In the genomic region with DNA sequence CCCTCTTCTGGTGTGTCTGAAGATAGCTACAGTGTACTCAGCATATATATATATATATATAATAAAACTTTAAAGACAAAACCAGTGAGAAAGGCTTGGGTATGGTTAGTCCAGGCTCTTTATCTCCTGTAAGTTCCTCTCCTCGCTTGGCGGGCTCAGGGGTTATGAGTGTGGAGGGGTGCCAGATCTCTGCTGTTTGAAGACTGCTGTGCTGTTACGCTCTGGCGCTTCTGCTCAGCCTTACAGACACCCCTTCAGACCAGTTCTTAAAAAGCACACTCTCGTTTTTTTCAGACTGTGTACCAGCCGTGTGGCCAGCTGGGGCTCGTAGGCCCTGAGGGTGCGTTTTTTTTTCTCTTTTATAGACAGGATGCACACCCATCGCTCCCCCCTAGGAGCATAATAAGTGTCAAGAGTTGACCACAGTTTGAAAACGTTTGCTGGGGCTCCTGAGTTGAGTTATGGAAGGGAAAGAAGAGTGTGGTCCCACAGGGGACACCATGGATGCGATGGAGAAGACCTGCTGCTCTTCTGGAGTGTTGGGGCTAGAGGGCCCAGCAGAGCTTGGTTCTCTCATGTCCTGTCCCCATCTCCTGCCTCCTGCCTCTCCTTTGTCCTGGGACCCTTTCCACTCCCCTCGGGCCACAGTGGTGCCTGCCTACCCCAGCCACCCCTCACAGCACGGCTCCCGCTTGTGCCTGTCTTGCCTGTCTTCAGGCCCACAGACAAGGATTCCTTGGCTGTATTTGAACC, we compare ENCODE assay signal across 20 mouse cellular contexts. TPM values are rescaled to one million over a fixed set of nuclear protein-coding genes. Genes with fewer than 3 reads are reported as not detected.
DNase-seq lines count a peak whose midpoint lies in the region; ATAC-seq and TF ChIP-seq lines count a peak whose summit lies in the region.
"Had no signal": no experiment of that assay in that cellular context is flagged by ENCODE, and none has a peak within 500 bp of the region (broad histone marks: within the 10 kb centered on the region; RNA-seq: fewer than 3 reads in every experiment).

No protein-coding gene starts in this region.

- no peak overlapping the region; the same call in 1 of the 2 replicates for H3K27ac ChIP-seq in kidney, embryonic 16.5 days (ENCODE audit: low read length)
- H3K27ac ChIP-seq in kidney, adult 2 months (ENCODE audit: insufficient read depth, low read depth, low read length): no peak overlapping the region
- peak overlapping the region; percentile 78 for H3K27ac ChIP-seq in liver, postnatal 0 days (ENCODE audit: low read depth)
- H3K27ac ChIP-seq: forebrain, embryonic 10.5 days; lung, embryonic 15.5 days had no signal

- peak; percentile 12; the same call in 1 of the 2 replicates for TF ChIP-seq EP300 in liver, postnatal 0 days (IDR thresholded peaks at IDR 0.05; ENCODE audit: low read depth)

- H3K9ac ChIP-seq in kidney, embryonic 16.5 days (replicated peaks; ENCODE audit: low read length): no peak overlapping the region
- H3K9ac ChIP-seq in liver, postnatal 0 days (replicated peaks): no peak overlapping the region; the same call in 1 of the 2 replicates
- H3K9ac ChIP-seq: heart, embryonic 12.5 days; lung, embryonic 15.5 days had no signal

- H3K4me2 ChIP-seq in kidney, embryonic 16.5 days (replicated peaks; ENCODE audit: low read depth, low read length): no peak overlapping the region
- H3K4me2 ChIP-seq in liver, postnatal 0 days (ENCODE audit: low read depth, low read length): no peak overlapping the region
- H3K4me2 ChIP-seq: heart, embryonic 12.5 days; lung, embryonic 15.5 days had no signal

- H3K9me3 ChIP-seq in kidney, embryonic 16.5 days (ENCODE audit: low read length): no peaks in the 10 kb centered on the region
- no peaks in the 10 kb centered on the region for H3K9me3 ChIP-seq in E14TG2a.4 (ENCODE audit: low read length)
- H3K9me3 ChIP-seq in liver, postnatal 0 days (ENCODE audit: low read length): no peaks in the 10 kb centered on the region
- H3K9me3 ChIP-seq: forebrain, embryonic 10.5 days; heart, embryonic 12.5 days; lung, embryonic 15.5 days had no signal

- H3K27me3 ChIP-seq in kidney, embryonic 16.5 days (ENCODE audit: insufficient read depth, low read length): no peaks in the 10 kb centered on the region
- H3K27me3 ChIP-seq in kidney, adult 2 months (replicated peaks; ENCODE audit: control insufficient read depth, insufficient read depth, low read length): no peaks in the 10 kb centered on the region
- H3K27me3 ChIP-seq in E14TG2a.4 (ENCODE audit: insufficient read depth, low read length): peaks cover 41% of the 10 kb centered on the region
- no peaks in the 10 kb centered on the region for H3K27me3 ChIP-seq in liver, postnatal 0 days (ENCODE audit: insufficient read depth, low read length)
- H3K27me3 ChIP-seq: heart, embryonic 12.5 days; lung, embryonic 15.5 days had no signal

- peaks cover 11% of the 10 kb centered on the region for H3K4me1 ChIP-seq in kidney, embryonic 16.5 days (ENCODE audit: insufficient read depth, low read length)
- H3K4me1 ChIP-seq in kidney, adult 2 months (ENCODE audit: control insufficient read depth, insufficient read depth, low read length): no peaks in the 10 kb centered on the region
- peaks cover 55% of the 10 kb centered on the region for H3K4me1 ChIP-seq in E14TG2a.4 (replicated peaks; ENCODE audit: low read depth, low read length)
- peaks cover 31% of the 10 kb centered on the region for H3K4me1 ChIP-seq in liver, postnatal 0 days (ENCODE audit: insufficient read depth)

- no peak overlapping the region for H3K4me3 ChIP-seq in kidney, embryonic 16.5 days (ENCODE audit: low read length)
- H3K4me3 ChIP-seq in kidney, adult 2 months (ENCODE audit: insufficient read depth, low read depth, low read length): no peak overlapping the region
- H3K4me3 ChIP-seq in E14TG2a.4 (replicated peaks; ENCODE audit: low read length): 0 out of 2 replicates have a peak overlapping the region, but pooled peaks have one; percentile 13
- no peak overlapping the region for H3K4me3 ChIP-seq in liver, postnatal 0 days (ENCODE audit: low read depth, low read length)
- H3K4me3 ChIP-seq: forebrain, embryonic 10.5 days; heart, embryonic 12.5 days; lung, embryonic 15.5 days had no signal

- WGBS in kidney, embryonic 16.5 days: 37% methylated on average over 14 of the region's 14 CpGs
- 38% methylated on average over 14 of the region's 14 CpGs for WGBS in kidney, adult 2 months
- 40% methylated on average over 14 of the region's 14 CpGs for WGBS in liver, postnatal 0 days (ENCODE audit: insufficient replicate concordance)

- ATAC-seq in kidney, embryonic 16.5 days (ENCODE audit: low FRiP score, low TSS enrichment): peak; percentile 64
- peak; percentile 4; the same call in 1 of the 2 replicates for ATAC-seq in liver, postnatal 0 days
- ATAC-seq: Patski had no signal

- H3K36me3 ChIP-seq in kidney, embryonic 16.5 days (ENCODE audit: insufficient read depth, low read length): no peaks in the 10 kb centered on the region
- H3K36me3 ChIP-seq in kidney, adult 2 months (ENCODE audit: control insufficient read depth, insufficient read depth, low read length): no peaks in the 10 kb centered on the region
- no peaks in the 10 kb centered on the region for H3K36me3 ChIP-seq in E14TG2a.4 (ENCODE audit: insufficient read depth, low read length)
- H3K36me3 ChIP-seq in liver, postnatal 0 days (replicated peaks; ENCODE audit: insufficient read depth, low read length): peaks cover 18% of the 10 kb centered on the region; the same call in 1 of the 2 replicates
- H3K36me3 ChIP-seq: forebrain, embryonic 10.5 days; heart, embryonic 12.5 days; lung, embryonic 15.5 days had no signal

- no peak for DNase-seq in kidney, adult 2 months
- DNase-seq in MEL-GATA-1-ER (ENCODE audit: extremely low read depth, low read depth): peak; percentile 83
- DNase-seq in liver, postnatal 0 days: peak; percentile 39
- DNase-seq in neural tube, embryonic 10.5 days (ENCODE audit: extremely low spot score, low spot score): no peak
- DNase-seq in right cerebral cortex, postnatal 14 days: no peak
- DNase-seq: cerebellum, adult 11 months; heart, postnatal 4 days; kidney, postnatal 36 days; right cerebral cortex, adult 18-20 months had no signal

- TF ChIP-seq POLR2A in kidney, adult 2 months (IDR thresholded peaks at IDR 0.05; ENCODE audit: low read depth, low read length): no peak

- no peak for TF ChIP-seq CTCF in kidney, adult 2 months (conservative IDR thresholded peaks at IDR 0.05; ENCODE audit: insufficient read depth, insufficient read length, low read depth, low read length)
- no peak for TF ChIP-seq CTCF in E14TG2a.4 (conservative IDR thresholded peaks at IDR 0.05; ENCODE audit: low read length)
- TF ChIP-seq CTCF in liver, postnatal 0 days (IDR thresholded peaks at IDR 0.05; ENCODE audit: low read depth): no peak

RNA-seq across cellular contexts. Expression of a gene that starts 15.8 kb away (rescaled TPM):
- 0.33 and 0.42 TPM in 2 replicates for polyA plus RNA-seq in kidney, embryonic 16.5 days (2015; fragmentation: Nextera tagmentation; extraction: Ambion mirVana)
- polyA plus RNA-seq in kidney, adult 2 months (2012; rRNA removed): 0.06 and 0.30 TPM in 2 replicates
- polyA plus RNA-seq in liver, postnatal 0 days (2015; fragmentation: Nextera tagmentation; extraction: Ambion mirVana): 48.9 and 52.2 TPM in 2 replicates
- polyA plus RNA-seq: cortical plate, adult 2 months; frontal cortex, adult 2 months; intestine, embryonic 14.5 days; neural tube, embryonic 14.5 days; Patski had no signal

RNA-seq across cellular contexts. Expression of a gene that starts 22.4 kb away (rescaled TPM):
- polyA plus RNA-seq in kidney, embryonic 16.5 days (2015; fragmentation: Nextera tagmentation; extraction: Ambion mirVana): 48.5 and 49.7 TPM in 2 replicates
- polyA plus RNA-seq in kidney, adult 2 months (2012; rRNA removed): 20.4 and 20.8 TPM in 2 replicates
- 4.5 and 5.8 TPM in 2 replicates for polyA plus RNA-seq in liver, postnatal 0 days (2015; fragmentation: Nextera tagmentation; extraction: Ambion mirVana)

RNA-seq across cellular contexts. Expression of a gene that starts 35.1 kb away (rescaled TPM):
- polyA plus RNA-seq in kidney, embryonic 16.5 days (2015; fragmentation: Nextera tagmentation; extraction: Ambion mirVana): 23.1 and 23.3 TPM in 2 replicates
- 17.5 and 21.4 TPM in 2 replicates for polyA plus RNA-seq in kidney, adult 2 months (2012; rRNA removed)
- polyA plus RNA-seq in liver, postnatal 0 days (2015; fragmentation: Nextera tagmentation; extraction: Ambion mirVana): 3.7 TPM in 2 replicates

RNA-seq across cellular contexts. Expression of a gene that starts 42.8 kb away (rescaled TPM):
- not detected in 2 replicates for polyA plus RNA-seq in kidney, embryonic 16.5 days (2015; fragmentation: Nextera tagmentation; extraction: Ambion mirVana)
- polyA plus RNA-seq in kidney, adult 2 months (2012; rRNA removed): 0.15 TPM in 1 of 2 replicates, not detected in the other
- polyA plus RNA-seq in liver, postnatal 0 days (2015; fragmentation: Nextera tagmentation; extraction: Ambion mirVana): 4.7 TPM in 1 of 2 replicates, not detected in the other
- polyA plus RNA-seq: embryonic facial prominence, embryonic 14.5 days; forebrain, embryonic 10.5 days; heart, embryonic 12.5 days; lung, embryonic 15.5 days; neural tube, embryonic 14.5 days; Patski had no signal

Comparison
In these comparisons a context has a peak if more than half of its experiments do, and no peak if none do; other contexts are left out.
1. DNase-seq: peak in MEL-GATA-1-ER (single experiment) and liver, postnatal 0 days (single experiment); none in kidney, adult 2 months (single experiment), neural tube, embryonic 10.5 days (single experiment) and right cerebral cortex, postnatal 14 days (single experiment).
2. RNA of a gene that starts 15.8 kb away (polyA plus RNA-seq): 48.9 to 52.2 TPM in liver, postnatal 0 days; 0.33 to 0.42 TPM in kidney, embryonic 16.5 days and 0.06 to 0.30 TPM in kidney, adult 2 months; every median in the first group is over 10 times any median in the second.